Mouse (Mus musculus): ENCODE data around the gene Rmnd5a.

DNA sequence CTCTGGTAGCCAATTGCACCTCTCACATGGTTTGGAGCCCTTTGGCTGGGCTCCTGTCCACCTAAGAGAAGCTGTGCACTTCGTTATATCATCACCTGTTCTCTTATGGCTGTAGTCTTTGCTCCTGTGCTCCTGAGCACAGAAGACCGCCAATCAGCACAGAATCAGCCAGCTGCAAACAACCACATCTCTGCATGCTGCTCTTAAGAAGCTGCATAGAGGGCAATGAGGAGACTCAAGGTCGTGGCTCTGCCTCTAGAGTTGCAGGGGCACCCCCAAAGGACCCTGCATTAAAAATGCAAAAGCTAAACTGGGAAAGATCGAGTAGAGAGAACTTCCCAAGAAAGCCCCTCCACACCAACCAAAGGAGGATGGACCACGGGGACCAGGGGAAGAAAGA lies 79.7 kb downstream of the Rmnd5a start:
- no peak for TF ChIP-seq CTCF (IDR thresholded peaks at IDR 0.05; ENCODE audit: borderline replicate concordance, extremely low read depth, insufficient read depth, insufficient read length)
- no peak for TF ChIP-seq POLR2A (IDR thresholded peaks at IDR 0.05; ENCODE audit: borderline replicate concordance, extremely low read depth, insufficient read depth, insufficient read length, poor library complexity, severe bottlenecking)
